Mouse (Mus musculus) stomach, embryonic 16.5 days (tissue): Measurements from ENCODE around the gene Ndufb7. TPM values are rescaled to one million over a fixed set of nuclear protein-coding genes. Genes with fewer than 3 reads are reported as not detected.

Experiments
- ATAC-seq: fragments of 200-750 bp; cut with Nextera tagmentation; 2 replicates; pipeline ENCODE4 v1.8.0; 2017; ENCODE audit warnings: moderate number of reproducible peaks, moderate TSS enrichment; ENCODE audit not compliant: insufficient read depth, low FRiP score
- H3K27ac ChIP-seq: fragments of 300-500 bp; sonication (generic); 2 replicates; pipeline ENCODE4 v1.5.1; 2014; ENCODE audit warnings: low read length
- H3K27me3 ChIP-seq: fragments of 300-500 bp; sonication (generic); 2 replicates; pipeline ENCODE4 v1.6.1; 2014; ENCODE audit warnings: low read length, control low read depth, mixed read lengths; ENCODE audit not compliant: control insufficient read depth, insufficient read depth
- H3K36me3 ChIP-seq: fragments of 300-500 bp; sonication (generic); 2 replicates; pipeline ENCODE4 v1.6.1; 2014; ENCODE audit warnings: low read length; ENCODE audit not compliant: control insufficient read depth, insufficient read depth
- H3K4me1 ChIP-seq: fragments of 300-500 bp; sonication (generic); 2 replicates; pipeline ENCODE4 v1.6.1; 2014; ENCODE audit warnings: low read length, control low read depth, mixed read lengths; ENCODE audit not compliant: control insufficient read depth, insufficient read depth
- H3K4me2 ChIP-seq: fragments of 300-500 bp; sonication (generic); 2 replicates; pipeline ENCODE4 v1.6.1; 2014; ENCODE audit warnings: low read depth, low read length, mixed read lengths
- H3K4me3 ChIP-seq: fragments of 300-500 bp; sonication (generic); replicated peaks from 2 replicates; pipeline ENCODE4 v1.5.1; 2014; ENCODE audit warnings: mild to moderate bottlenecking, low read length
- H3K9ac ChIP-seq: fragments of 300-500 bp; sonication (generic); 2 replicates; pipeline ENCODE4 v1.6.1; 2014; ENCODE audit warnings: low read length
- H3K9me3 ChIP-seq: fragments of 300-500 bp; sonication (generic); replicated peaks from 2 replicates; pipeline ENCODE4 v1.6.1; 2016; ENCODE audit warnings: low read length, control low read depth; ENCODE audit not compliant: control insufficient read depth
- WGBS: fragments of 180-500 bp; shearing (Covaris S2); extraction: QIAGEN DNeasy Blood & Tissue Kit; methylation state at CpG from one replicate; pipeline ENCODE4 v1.1.7; 2014; 5-methylcytosine and 5-hydroxymethylcytosine counted together
- polyA plus RNA-seq: library from polyadenylated mRNA; unstranded; fragments of >200 nt; fragmentation: Nextera tagmentation; extraction: Ambion mirVana; gene quantifications from 2 replicates; pipeline ENCODE4 v1.2.1, GENCODE M21; 2015

The Ndufb7 gene
- polyA plus RNA-seq, 1 experiment from 2014 or later = 326 TPM

GRCm38 (mm10) chr8:83609547-83610180, 43.2 kb downstream of the Ndufb7 start:
- Histone ChIP-seq H3K4me2 (peak overlapping the region; percentile 78), H3K36me3 (peaks cover 23% of the 10 kb centered on the region), H3K9ac (peak overlapping the region; percentile 92), H3K4me1 (peaks cover 15% of the 10 kb centered on the region), H3K27me3 (no peaks in the 10 kb centered on the region), H3K9me3 (no peaks in the 10 kb centered on the region), H3K27ac (peak overlapping the region; percentile 98; the same call in 1 of the 2 replicates), H3K4me3 (peak overlapping the region; percentile 83)
- 87% methylated on average over 10 of the region's 10 CpGs for WGBS
- no peak for ATAC-seq

- no peak overlapping the region for H3K9ac ChIP-seq
- H3K4me2 ChIP-seq = no peak overlapping the region
- H3K36me3 ChIP-seq = peaks cover 23% of the 10 kb centered on the region
- no peaks in the 10 kb centered on the region for H3K27me3 ChIP-seq
- H3K4me3 ChIP-seq = no peak overlapping the region
- peaks cover 15% of the 10 kb centered on the region for H3K4me1 ChIP-seq
- no peak overlapping the region for H3K27ac ChIP-seq
- 94% methylated on average over 4 of the region's 4 CpGs for WGBS
- ATAC-seq = no peak
- H3K9me3 ChIP-seq = no peaks in the 10 kb centered on the region
These were observed 45.5 kb downstream of the Ndufb7 start for GRCm38 (mm10) chr8:83611921-83612320.

GRCm38 (mm10) chr8:83613695-83614094, 47.2 kb downstream of the Ndufb7 start:
- Histone ChIP-seq H3K27ac (no peak overlapping the region), H3K4me3 (no peak overlapping the region), H3K36me3 (peaks cover 23% of the 10 kb centered on the region), H3K4me2 (no peak overlapping the region), H3K9me3 (no peaks in the 10 kb centered on the region), H3K4me1 (peaks cover 15% of the 10 kb centered on the region), H3K27me3 (no peaks in the 10 kb centered on the region), H3K9ac (no peak overlapping the region)
- no peak for ATAC-seq
- WGBS = 96% methylated on average over 4 of the region's 4 CpGs

GRCm38 (mm10) chr8:83616625-83617024, 50.2 kb downstream of the Ndufb7 start:
- H3K9ac ChIP-seq = no peak overlapping the region
- ATAC-seq = no peak

GRCm38 (mm10) chr8:83617111-83617510, 50.6 kb downstream of the Ndufb7 start:
- Histone ChIP-seq H3K4me2 (no peak overlapping the region), H3K4me1 (no peaks in the 10 kb centered on the region), H3K27me3 (no peaks in the 10 kb centered on the region), H3K9me3 (no peaks in the 10 kb centered on the region), H3K9ac (no peak overlapping the region), H3K36me3 (peaks cover 4% of the 10 kb centered on the region; the same call in 1 of the 2 replicates), H3K4me3 (no peak overlapping the region), H3K27ac (no peak overlapping the region)
- ATAC-seq = no peak
- WGBS = 75% methylated on average over 2 of the region's 2 CpGs

More at GRCm38 (mm10) chr8:83616625-83617024, 50.2 kb downstream of the Ndufb7 start:
- H3K4me1 ChIP-seq = no peaks in the 10 kb centered on the region
- no peak overlapping the region for H3K4me3 ChIP-seq
- H3K4me2 ChIP-seq = no peak overlapping the region
- no peaks in the 10 kb centered on the region for H3K9me3 ChIP-seq
- no peaks in the 10 kb centered on the region for H3K27me3 ChIP-seq
- no peak overlapping the region for H3K27ac ChIP-seq
- H3K36me3 ChIP-seq = peaks cover 9% of the 10 kb centered on the region

- H3K27me3 ChIP-seq = no peaks in the 10 kb centered on the region
- H3K27ac ChIP-seq = no peak overlapping the region
- no peak for ATAC-seq
- 94% methylated on average over 2 of the region's 2 CpGs for WGBS
- no peaks in the 10 kb centered on the region for H3K4me1 ChIP-seq
- H3K9me3 ChIP-seq = no peaks in the 10 kb centered on the region
- no peak overlapping the region for H3K4me2 ChIP-seq
- H3K36me3 ChIP-seq = no peaks in the 10 kb centered on the region
- no peak overlapping the region for H3K4me3 ChIP-seq
- H3K9ac ChIP-seq = no peak overlapping the region
These were observed 52.1 kb downstream of the Ndufb7 start for GRCm38 (mm10) chr8:83618566-83618965.

- 68% methylated on average over 9 of the region's 9 CpGs for WGBS
- no peaks in the 10 kb centered on the region for H3K27me3 ChIP-seq
These were observed 53.3 kb downstream of the Ndufb7 start for GRCm38 (mm10) chr8:83619568-83620285.

More at GRCm38 (mm10) chr8:83619568-83620285, 53.3 kb downstream of the Ndufb7 start:
- H3K4me3 ChIP-seq = no peak overlapping the region
- no peaks in the 10 kb centered on the region for H3K9me3 ChIP-seq
- no peaks in the 10 kb centered on the region for H3K36me3 ChIP-seq
- no peak overlapping the region for H3K9ac ChIP-seq
- H3K27ac ChIP-seq = peak overlapping the region; percentile 78
- ATAC-seq = peak; percentile 81; the same call in 1 of the 2 replicates
- H3K4me1 ChIP-seq = no peaks in the 10 kb centered on the region
- H3K4me2 ChIP-seq = no peak overlapping the region

Other genes starting within 250 kb of the Ndufb7 start
- 14.6 and 16.6 TPM in 2 replicates for gene Elmod2, start 234.2 kb upstream of the Ndufb7 start, polyA plus RNA-seq
- not detected in 2 replicates for gene Mgat4d, start 218.2 kb upstream of the Ndufb7 start, polyA plus RNA-seq
- gene Clgn, start 176.8 kb upstream of the Ndufb7 start, polyA plus RNA-seq = 0.47 and 0.61 TPM in 2 replicates
- gene Scoc, start 108.3 kb upstream of the Ndufb7 start, polyA plus RNA-seq = 88.7 and 98.3 TPM in 2 replicates
- not detected in 2 replicates for gene Olfr370, start 30.9 kb upstream of the Ndufb7 start, polyA plus RNA-seq
- gene Tecr, start 41.3 kb downstream of the Ndufb7 start, polyA plus RNA-seq = 503 and 554 TPM in 2 replicates
- 69.6 and 74.3 TPM in 2 replicates for gene Dnajb1, start 41.5 kb downstream of the Ndufb7 start, polyA plus RNA-seq
- gene Gipc1, start 86.0 kb downstream of the Ndufb7 start, polyA plus RNA-seq = 190 TPM in 2 replicates
- 5.7 and 6.3 TPM in 2 replicates for gene Ptger1, start 100.0 kb downstream of the Ndufb7 start, polyA plus RNA-seq
- gene Pkn1, start 132.5 kb downstream of the Ndufb7 start, polyA plus RNA-seq = 14.7 and 19.9 TPM in 2 replicates
- gene Ddx39, start 148.5 kb downstream of the Ndufb7 start, polyA plus RNA-seq = 154 and 167 TPM in 2 replicates
- 40.5 and 45.6 TPM in 2 replicates for gene Adgre5, start 174.7 kb downstream of the Ndufb7 start, polyA plus RNA-seq